Mouse (Mus musculus): ENCODE measurements around the gene Rusc2.

DNA sequence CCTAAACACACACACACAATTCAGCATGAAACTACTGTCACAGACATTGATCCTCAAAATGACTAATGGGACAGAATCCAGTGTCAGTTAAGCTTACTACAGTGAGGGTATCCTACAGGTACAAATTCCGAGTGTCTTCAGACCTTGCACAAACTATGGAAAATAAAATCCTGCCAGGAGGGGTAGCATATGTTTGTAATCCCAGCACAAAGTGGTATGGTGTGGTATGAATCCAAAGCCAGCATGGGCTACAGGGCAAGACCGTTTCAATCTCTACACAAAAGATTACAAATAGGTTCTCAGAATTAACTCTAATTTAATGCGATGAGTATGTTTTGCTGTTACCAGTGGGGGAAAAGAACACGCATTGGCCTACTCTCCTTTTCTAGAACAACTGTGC lies 59.9 kb downstream of the Rusc2 start, which contains the start of gene Tesk1:
- no peak for TF ChIP-seq GATA1 (IDR thresholded peaks at IDR 0.05; ENCODE audit: low read length)
- no peak for TF ChIP-seq TAL1 (IDR thresholded peaks at IDR 0.05; ENCODE audit: low read length)
